Mouse (Mus musculus): ENCODE results near the gene Rnase13. TPM values are rescaled to one million over a fixed set of nuclear protein-coding genes. Genes with fewer than 3 reads are reported as not detected.
"Not testable (repeated sequence)": the region's sequence is repeated elsewhere in the genome, so short reads cannot be mapped to it uniquely, and the experiment has no call there.

Gene Rnase13
- total and polyA plus RNA-seq, 3 experiments, result not detected

- Histone ChIP-seq H3K4me1 (ENCODE audit: control insufficient read depth, insufficient read depth, low read length) (peaks cover 7% of the 10 kb centered on the region), H3K4me3 (0 out of 2 replicates have a peak overlapping the region, but pooled peaks have one; percentile 8), H3K9ac (ENCODE audit: low read depth, low read length) (peak overlapping the region; percentile 42; the same call in 1 of the 2 replicates), H3K27me3 (ENCODE audit: control insufficient read depth, insufficient read depth, low read length) (no peaks in the 10 kb centered on the region), H3K79me2 (replicated peaks; ENCODE audit: control insufficient read depth, insufficient read depth, low read length) (no peaks in the 10 kb centered on the region), H3K27ac (peak overlapping the region; percentile 74), H3K36me3 (ENCODE audit: control insufficient read depth, insufficient read depth, low read length) (no peaks in the 10 kb centered on the region)
- intact Hi-C loops (cut with DNase I), result no loop called here
- 59% methylated on average over 8 of the region's 8 CpGs for WGBS
- DNase-seq, result peak; percentile 76 to 85
- TF ChIP-seq POLR2A (IDR thresholded peaks at IDR 0.05; ENCODE audit: insufficient read depth, low read depth, low read length), result peak; percentile 70
- TF ChIP-seq EP300 (IDR thresholded peaks at IDR 0.05; ENCODE audit: insufficient read depth, low read depth, low read length), result peak; percentile 54; the same call in 1 of the 2 replicates
- no peak for TF ChIP-seq CTCF (IDR thresholded peaks at IDR 0.05)
Observed at GRCm38 (mm10) chr14:51929309-51929943, 6.9 kb upstream of the Rnase13 start.

GRCm38 (mm10) chr14:51926930-51927329 is 4.4 kb upstream of the Rnase13 start:
- H3K4me1 ChIP-seq (ENCODE audit: control insufficient read depth, insufficient read depth, low read length), result peaks cover 10% of the 10 kb centered on the region
- H3K27ac ChIP-seq; H3K36me3 ChIP-seq (ENCODE audit: control insufficient read depth, insufficient read depth, low read length); intact Hi-C loops (cut with DNase I); H3K4me3 ChIP-seq; DNase-seq; H3K79me2 ChIP-seq (replicated peaks; ENCODE audit: control insufficient read depth, insufficient read depth, low read length); H3K27me3 ChIP-seq (ENCODE audit: control insufficient read depth, insufficient read depth, low read length); H3K9ac ChIP-seq (ENCODE audit: low read depth, low read length): not testable (repeated sequence)
- 94% methylated on average over 11 of the region's 11 CpGs for WGBS

- TF ChIP-seq EP300 (IDR thresholded peaks at IDR 0.05; ENCODE audit: insufficient read depth, low read depth, low read length) (no peak), POLR2A (IDR thresholded peaks at IDR 0.05; ENCODE audit: insufficient read depth, low read depth, low read length) (no peak), CTCF (IDR thresholded peaks at IDR 0.05) (no peak)
- no peak overlapping the region for H3K4me3 ChIP-seq
- no peaks in the 10 kb centered on the region for H3K79me2 ChIP-seq (replicated peaks; ENCODE audit: control insufficient read depth, insufficient read depth, low read length)
- H3K4me1 ChIP-seq (ENCODE audit: control insufficient read depth, insufficient read depth, low read length), result peaks cover 7% of the 10 kb centered on the region
- H3K27ac ChIP-seq, result no peak overlapping the region
- H3K9ac ChIP-seq (ENCODE audit: low read depth, low read length), result no peak overlapping the region
- 78% methylated on average over 4 of the region's 4 CpGs for WGBS
- DNase-seq, result no peak
- intact Hi-C loops (cut with DNase I), result no loop called here
- no peaks in the 10 kb centered on the region for H3K27me3 ChIP-seq (ENCODE audit: control insufficient read depth, insufficient read depth, low read length)
- H3K36me3 ChIP-seq (ENCODE audit: control insufficient read depth, insufficient read depth, low read length), result no peaks in the 10 kb centered on the region
Observed at GRCm38 (mm10) chr14:51923492-51923891, 919 bp upstream of the Rnase13 start.

- TF ChIP-seq CTCF (IDR thresholded peaks at IDR 0.05), result no peak
- no peak for TF ChIP-seq POLR2A (IDR thresholded peaks at IDR 0.05; ENCODE audit: insufficient read depth, low read depth, low read length)
- no peak for TF ChIP-seq EP300 (IDR thresholded peaks at IDR 0.05; ENCODE audit: insufficient read depth, low read depth, low read length)
- Histone ChIP-seq H3K27me3 (ENCODE audit: control insufficient read depth, insufficient read depth, low read length) (no peaks in the 10 kb centered on the region), H3K79me2 (replicated peaks; ENCODE audit: control insufficient read depth, insufficient read depth, low read length) (no peaks in the 10 kb centered on the region), H3K4me3 (no peak overlapping the region), H3K4me1 (ENCODE audit: control insufficient read depth, insufficient read depth, low read length) (peaks cover 7% of the 10 kb centered on the region), H3K9ac (ENCODE audit: low read depth, low read length) (no peak overlapping the region), H3K27ac (no peak overlapping the region), H3K36me3 (ENCODE audit: control insufficient read depth, insufficient read depth, low read length) (no peaks in the 10 kb centered on the region)
- no peak for DNase-seq
- 85% methylated on average over 2 of the region's 2 CpGs for WGBS
- intact Hi-C loops (cut with DNase I), result no loop called here
Observed at GRCm38 (mm10) chr14:51922910-51923309, 337 bp upstream of the Rnase13 start.

GRCm38 (mm10) chr14:51921759-51922570 is 608 bp downstream of the Rnase13 start:
- 53% methylated on average over 16 of the region's 16 CpGs for WGBS

GRCm38 (mm10) chr14:51918966-51919365 is 3.6 kb downstream of the Rnase13 start:
- no peak for DNase-seq

More at GRCm38 (mm10) chr14:51921759-51922570, 608 bp downstream of the Rnase13 start:
- H3K79me2 ChIP-seq (replicated peaks; ENCODE audit: control insufficient read depth, insufficient read depth, low read length), result no peaks in the 10 kb centered on the region
- H3K36me3 ChIP-seq (ENCODE audit: control insufficient read depth, insufficient read depth, low read length), result no peaks in the 10 kb centered on the region
- peak overlapping the region; percentile 44 for H3K27ac ChIP-seq
- intact Hi-C loops (cut with DNase I), result no loop called here
- H3K4me3 ChIP-seq, result no peak overlapping the region
- peaks cover 7% of the 10 kb centered on the region for H3K4me1 ChIP-seq (ENCODE audit: control insufficient read depth, insufficient read depth, low read length)
- no peaks in the 10 kb centered on the region for H3K27me3 ChIP-seq (ENCODE audit: control insufficient read depth, insufficient read depth, low read length)
- peak overlapping the region; percentile 54 for H3K9ac ChIP-seq (ENCODE audit: low read depth, low read length)
- peak; percentile 72 to 81 for DNase-seq
- TF ChIP-seq POLR2A (IDR thresholded peaks at IDR 0.05; ENCODE audit: insufficient read depth, low read depth, low read length), result 0 out of 2 replicates have a peak, but pooled peaks have one; percentile 18
- no peak for TF ChIP-seq CTCF (IDR thresholded peaks at IDR 0.05)
- peak; percentile 58; the same call in 1 of the 2 replicates for TF ChIP-seq EP300 (IDR thresholded peaks at IDR 0.05; ENCODE audit: insufficient read depth, low read depth, low read length)

More at GRCm38 (mm10) chr14:51918966-51919365, 3.6 kb downstream of the Rnase13 start:
- Histone ChIP-seq H3K27me3 (ENCODE audit: control insufficient read depth, insufficient read depth, low read length) (no peaks in the 10 kb centered on the region), H3K79me2 (replicated peaks; ENCODE audit: control insufficient read depth, insufficient read depth, low read length) (no peaks in the 10 kb centered on the region), H3K9ac (ENCODE audit: low read depth, low read length) (no peak overlapping the region), H3K27ac (no peak overlapping the region), H3K36me3 (ENCODE audit: control insufficient read depth, insufficient read depth, low read length) (no peaks in the 10 kb centered on the region), H3K4me3 (no peak overlapping the region), H3K4me1 (ENCODE audit: control insufficient read depth, insufficient read depth, low read length) (peaks cover 14% of the 10 kb centered on the region)
- TF ChIP-seq POLR2A (IDR thresholded peaks at IDR 0.05; ENCODE audit: insufficient read depth, low read depth, low read length) (no peak), EP300 (IDR thresholded peaks at IDR 0.05; ENCODE audit: insufficient read depth, low read depth, low read length) (no peak), CTCF (IDR thresholded peaks at IDR 0.05) (no peak)
- WGBS, result 83% methylated on average over 4 of the region's 4 CpGs
- intact Hi-C loops (cut with DNase I), result no loop called here

All from heart, adult 2 months (tissue).